In the genomic region with DNA sequence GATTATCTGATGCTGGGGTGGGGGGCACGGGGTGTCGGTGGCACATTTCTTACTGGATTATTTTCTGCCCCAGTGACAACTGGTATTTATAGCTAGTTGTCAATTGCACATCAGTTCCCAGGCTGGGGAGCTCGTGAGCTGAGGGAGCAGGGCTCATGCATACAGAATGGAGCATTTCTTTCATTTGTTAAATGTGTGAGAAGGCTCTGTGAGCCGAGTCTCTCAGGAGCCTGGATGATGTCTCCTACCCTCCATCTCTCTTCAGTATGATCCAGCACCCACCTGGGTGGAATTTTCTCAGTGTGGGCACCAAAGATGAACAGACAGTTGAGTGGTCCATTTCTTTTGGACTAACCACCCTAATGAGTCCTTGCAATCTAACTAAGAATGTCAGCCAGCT, we compare ENCODE assay signal across 30 mouse cellular contexts. TPM values are rescaled to one million over a fixed set of nuclear protein-coding genes. Genes with fewer than 3 reads are reported as not detected.
A peak's percentile ranks its signal among the peaks of the same experiment; 100 is the strongest.
DNase-seq lines count a peak whose midpoint lies in the region; ATAC-seq and TF ChIP-seq lines count a peak whose summit lies in the region.
"Had no signal": no experiment of that assay in that cellular context is flagged by ENCODE, and none has a peak within 500 bp of the region (broad histone marks: within the 10 kb centered on the region; RNA-seq: fewer than 3 reads in every experiment).

No protein-coding gene starts in this region.

- DNase-seq in kidney, adult 2 months, result no peak
- DNase-seq in midbrain, postnatal 0 days (ENCODE audit: low spot score), result no peak
- DNase-seq in left cerebral cortex, postnatal 14 days (ENCODE audit: low spot score in 2 of 2), result no peak
- no peak for DNase-seq in left cerebral cortex, postnatal 10 days (ENCODE audit: extremely low spot score in 1 of 2, low spot score in 2 of 2)
- DNase-seq: adrenal gland, adult 8-10 months; cerebellum, adult 2 months; cerebellum, postnatal 36 days; embryo, embryonic 11 days; gastrocnemius, postnatal 25 days; heart, adult 2 months; kidney, adult 18-20 months; kidney, postnatal 25 days; liver; lung, postnatal 4 days; thymus, adult 2 months; thymus, postnatal 4 days had no signal

- intact Hi-C loops in left cerebral cortex, postnatal 14 days (cut with DNase I), result no loop called here
- intact Hi-C loops in left cerebral cortex, postnatal 10 days (cut with DNase I), result no loop called here

- H3K4me3 ChIP-seq in kidney, embryonic 15.5 days (replicated peaks), result no peak overlapping the region
- no peak overlapping the region for H3K4me3 ChIP-seq in kidney, adult 2 months (ENCODE audit: insufficient read depth, low read depth, low read length)
- H3K4me3 ChIP-seq in midbrain, postnatal 0 days (ENCODE audit: low read depth, low read length), result no peak overlapping the region
- no peak overlapping the region for H3K4me3 ChIP-seq in midbrain, embryonic 15.5 days
- H3K4me3 ChIP-seq in hindbrain, embryonic 15.5 days, result no peak overlapping the region
- H3K4me3 ChIP-seq: embryonic facial prominence, embryonic 15.5 days; forebrain, embryonic 15.5 days; heart, adult 2 months; limb, embryonic 10.5 days; liver, embryonic 15.5 days; lung, embryonic 15.5 days; myocyte had no signal

- no peak overlapping the region for H3K4me2 ChIP-seq in kidney, embryonic 15.5 days
- no peak overlapping the region for H3K4me2 ChIP-seq in midbrain, postnatal 0 days (ENCODE audit: low read depth, low read length, poor library complexity, severe bottlenecking)
- H3K4me2 ChIP-seq in midbrain, embryonic 15.5 days, result no peak overlapping the region
- no peak overlapping the region for H3K4me2 ChIP-seq in hindbrain, embryonic 15.5 days
- H3K4me2 ChIP-seq: embryonic facial prominence, embryonic 15.5 days; forebrain, embryonic 15.5 days; liver, embryonic 15.5 days; lung, embryonic 15.5 days had no signal

- WGBS in kidney, embryonic 15.5 days, result 55% methylated on average over 4 of the region's 4 CpGs
- 57% methylated on average over 4 of the region's 4 CpGs for WGBS in kidney, adult 2 months
- 38% methylated on average over 4 of the region's 4 CpGs for WGBS in midbrain, postnatal 0 days
- 38% methylated on average over 4 of the region's 4 CpGs for WGBS in midbrain, embryonic 15.5 days
- WGBS in hindbrain, embryonic 15.5 days, result 48% methylated on average over 4 of the region's 4 CpGs

- H3K9ac ChIP-seq in kidney, embryonic 15.5 days, result no peak overlapping the region
- H3K9ac ChIP-seq in midbrain, postnatal 0 days (replicated peaks; ENCODE audit: low read length, poor library complexity, severe bottlenecking), result no peak overlapping the region
- no peak overlapping the region for H3K9ac ChIP-seq in midbrain, embryonic 15.5 days
- H3K9ac ChIP-seq in hindbrain, embryonic 15.5 days, result no peak overlapping the region
- H3K9ac ChIP-seq: embryonic facial prominence, embryonic 15.5 days; forebrain, embryonic 15.5 days; liver, embryonic 15.5 days; lung, embryonic 15.5 days had no signal

- no peak for TF ChIP-seq CTCF in kidney, adult 2 months (conservative IDR thresholded peaks at IDR 0.05; ENCODE audit: insufficient read depth, insufficient read length, low read depth, low read length)
- 0 out of 2 replicates have a peak, but pooled peaks have one; percentile 12 for TF ChIP-seq CTCF in midbrain, postnatal 0 days (IDR thresholded peaks at IDR 0.05)

- TF ChIP-seq POLR2A in kidney, adult 2 months (IDR thresholded peaks at IDR 0.05; ENCODE audit: low read depth, low read length), result no peak

- H3K9me3 ChIP-seq in kidney, embryonic 15.5 days (replicated peaks), result 0 out of 2 replicates have a peak, but pooled peaks cover 4% of the 10 kb centered on the region
- no peaks in the 10 kb centered on the region for H3K9me3 ChIP-seq in midbrain, postnatal 0 days (ENCODE audit: low read length)
- no peaks in the 10 kb centered on the region for H3K9me3 ChIP-seq in midbrain, embryonic 15.5 days
- no peaks in the 10 kb centered on the region for H3K9me3 ChIP-seq in hindbrain, embryonic 15.5 days
- H3K9me3 ChIP-seq: embryonic facial prominence, embryonic 15.5 days; forebrain, embryonic 15.5 days; liver, embryonic 15.5 days had no signal

- H3K4me1 ChIP-seq in kidney, embryonic 15.5 days, result peaks cover 14% of the 10 kb centered on the region
- no peaks in the 10 kb centered on the region for H3K4me1 ChIP-seq in kidney, adult 2 months (ENCODE audit: control insufficient read depth, insufficient read depth, low read length)
- H3K4me1 ChIP-seq in midbrain, postnatal 0 days (ENCODE audit: insufficient read depth, low read length), result peaks cover 7% of the 10 kb centered on the region; the same call in 1 of the 2 replicates
- peaks cover 11% of the 10 kb centered on the region; the same call in 1 of the 2 replicates for H3K4me1 ChIP-seq in midbrain, embryonic 15.5 days
- peaks cover 11% of the 10 kb centered on the region for H3K4me1 ChIP-seq in hindbrain, embryonic 15.5 days (replicated peaks)
- H3K4me1 ChIP-seq: liver, embryonic 15.5 days; lung, embryonic 15.5 days had no signal

- no peak for ATAC-seq in kidney, embryonic 15.5 days (replicated peaks; ENCODE audit: low FRiP score)
- ATAC-seq in midbrain, postnatal 0 days (ENCODE audit: low FRiP score), result no peak
- no peak for ATAC-seq in midbrain, embryonic 15.5 days (replicated peaks)
- peak; percentile 46; the same call in 1 of the 2 replicates for ATAC-seq in hindbrain, embryonic 15.5 days (ENCODE audit: low FRiP score, low read depth)
- ATAC-seq: activated CD4-positive, CD25-positive, alpha-beta regulatory T cell, adult 4 months; forebrain, embryonic 15.5 days; inflammation-experienced regulatory T-cells, adult 6 months had no signal

- H3K36me3 ChIP-seq in kidney, embryonic 15.5 days, result 0 out of 2 replicates have a peak, but pooled peaks cover 3% of the 10 kb centered on the region
- H3K36me3 ChIP-seq in kidney, adult 2 months (ENCODE audit: control insufficient read depth, insufficient read depth, low read length), result no peaks in the 10 kb centered on the region
- H3K36me3 ChIP-seq in midbrain, postnatal 0 days (ENCODE audit: insufficient read depth, low read length), result no peaks in the 10 kb centered on the region
- H3K36me3 ChIP-seq in midbrain, embryonic 15.5 days (replicated peaks), result no peaks in the 10 kb centered on the region
- no peaks in the 10 kb centered on the region for H3K36me3 ChIP-seq in hindbrain, embryonic 15.5 days
- H3K36me3 ChIP-seq: embryonic facial prominence, embryonic 15.5 days; forebrain, embryonic 15.5 days; limb, embryonic 10.5 days; liver, embryonic 15.5 days; lung, embryonic 15.5 days had no signal

- H3K27ac ChIP-seq in kidney, embryonic 15.5 days, result 0 out of 2 replicates have a peak overlapping the region, but pooled peaks have one; percentile 57
- no peak overlapping the region for H3K27ac ChIP-seq in kidney, adult 2 months (ENCODE audit: insufficient read depth, low read depth, low read length)
- H3K27ac ChIP-seq in midbrain, postnatal 0 days (ENCODE audit: low read depth, low read length), result 0 out of 2 replicates have a peak overlapping the region, but pooled peaks have one; percentile 14
- H3K27ac ChIP-seq in midbrain, embryonic 15.5 days, result no peak overlapping the region
- peak overlapping the region; percentile 62 for H3K27ac ChIP-seq in hindbrain, embryonic 15.5 days (replicated peaks)
- H3K27ac ChIP-seq: embryonic facial prominence, embryonic 15.5 days; forebrain, embryonic 15.5 days; heart, adult 2 months; limb, embryonic 10.5 days; liver, embryonic 15.5 days; lung, embryonic 15.5 days; stomach, postnatal 0 days had no signal

- H3K27me3 ChIP-seq in kidney, embryonic 15.5 days, result no peaks in the 10 kb centered on the region
- H3K27me3 ChIP-seq in kidney, adult 2 months (replicated peaks; ENCODE audit: control insufficient read depth, insufficient read depth, low read length), result no peaks in the 10 kb centered on the region
- H3K27me3 ChIP-seq in midbrain, postnatal 0 days (ENCODE audit: insufficient read depth, low read length), result no peaks in the 10 kb centered on the region
- no peaks in the 10 kb centered on the region for H3K27me3 ChIP-seq in midbrain, embryonic 15.5 days (replicated peaks)
- no peaks in the 10 kb centered on the region for H3K27me3 ChIP-seq in hindbrain, embryonic 15.5 days
- H3K27me3 ChIP-seq: embryonic facial prominence, embryonic 15.5 days; forebrain, embryonic 15.5 days; liver, embryonic 15.5 days had no signal

RNA-seq across cellular contexts. Expression of a gene that starts 25.9 kb away (rescaled TPM):
- polyA plus RNA-seq in kidney, embryonic 15.5 days (2015; fragmentation: Nextera tagmentation; extraction: Ambion mirVana), result 8.7 and 9.5 TPM in 2 replicates
- 67.9 and 74.7 TPM in 2 replicates for polyA plus RNA-seq in kidney, adult 2 months (2012; rRNA removed)
- total RNA-seq in midbrain, postnatal 0 days (2014; rRNA removed), result 1.5 and 2.3 TPM in 2 replicates
- 0.90 and 1.0 TPM in 2 replicates for polyA plus RNA-seq in midbrain, postnatal 0 days (2015; fragmentation: Nextera tagmentation; extraction: Ambion mirVana)
- polyA plus RNA-seq in midbrain, embryonic 15.5 days (2015; fragmentation: Nextera tagmentation; extraction: Ambion mirVana), result 1.2 and 1.3 TPM in 2 replicates
- polyA plus RNA-seq in hindbrain, embryonic 15.5 days (2015; fragmentation: Nextera tagmentation; extraction: Ambion mirVana), result 1.3 and 1.4 TPM in 2 replicates
- total RNA-seq in left cerebral cortex, postnatal 14 days (2021), result under 1 TPM; 0.37 to 0.70 TPM
- under 1 TPM; 0.58 to 0.75 TPM for total RNA-seq in left cerebral cortex, postnatal 10 days (2021)
- total RNA-seq: MEL had no signal
- polyA plus RNA-seq: activated CD4-positive, CD25-positive, alpha-beta regulatory T cell, adult 4 months; inflammation-experienced regulatory T-cells, adult 6 months had no signal

RNA-seq across cellular contexts. Expression of a gene that starts 56.9 kb away (rescaled TPM):
- polyA plus RNA-seq in kidney, embryonic 15.5 days (2015; fragmentation: Nextera tagmentation; extraction: Ambion mirVana), result 12.7 and 15.3 TPM in 2 replicates
- 7.8 and 7.9 TPM in 2 replicates for polyA plus RNA-seq in kidney, adult 2 months (2012; rRNA removed)
- 7.0 and 7.1 TPM in 2 replicates for total RNA-seq in midbrain, postnatal 0 days (2014; rRNA removed)
- polyA plus RNA-seq in midbrain, postnatal 0 days (2015; fragmentation: Nextera tagmentation; extraction: Ambion mirVana), result 7.2 and 7.4 TPM in 2 replicates
- 6.3 and 6.8 TPM in 2 replicates for polyA plus RNA-seq in midbrain, embryonic 15.5 days (2015; fragmentation: Nextera tagmentation; extraction: Ambion mirVana)
- 7.8 and 10.1 TPM in 2 replicates for polyA plus RNA-seq in hindbrain, embryonic 15.5 days (2015; fragmentation: Nextera tagmentation; extraction: Ambion mirVana)
- total RNA-seq in left cerebral cortex, postnatal 14 days (2021), result 1 to 10 TPM; 3.1 to 4.5 TPM
- 1 to 10 TPM; 2.2 to 3.6 TPM for total RNA-seq in left cerebral cortex, postnatal 10 days (2021)
- total RNA-seq: megakaryocyte-erythroid progenitor cell, adult 5-6 weeks; MEL had no signal
- polyA plus RNA-seq: activated CD4-positive, CD25-positive, alpha-beta regulatory T cell, adult 4 months had no signal

Comparison
In these comparisons a context has a peak if more than half of its experiments do, and no peak if none do; other contexts are left out.
1. H3K27ac ChIP-seq: peak in kidney, embryonic 15.5 days (single experiment), midbrain, postnatal 0 days (single experiment) and hindbrain, embryonic 15.5 days (single experiment); none in kidney, adult 2 months (single experiment) and midbrain, embryonic 15.5 days (single experiment).